31 mouse cellular contexts compared by ENCODE assay signal in genomic region chr16:38445046-38445445, GRCm38 (mm10). TPM values are rescaled to one million over a fixed set of nuclear protein-coding genes. Genes with fewer than 3 reads are reported as not detected.
DNase-seq lines count a peak whose midpoint lies in the region; ATAC-seq and TF ChIP-seq lines count a peak whose summit lies in the region.
"Had no signal": no experiment of that assay in that cellular context is flagged by ENCODE, and none has a peak within 500 bp of the region (broad histone marks: within the 10 kb centered on the region; RNA-seq: fewer than 3 reads in every experiment).

No protein-coding gene starts in this region.

- no peaks in the 10 kb centered on the region for H3K4me1 ChIP-seq in lung, postnatal 0 days (ENCODE audit: insufficient read depth, low read depth, low read length)
- H3K4me1 ChIP-seq in E14TG2a.4 (replicated peaks; ENCODE audit: low read depth, low read length) (peaks cover 90% of the 10 kb centered on the region), ES-E14 (ENCODE audit: control insufficient read depth in 2 of 2, insufficient read depth in 2 of 2, low read length in 2 of 2, poor library complexity in 1 of 2) (peaks cover 6 to 8% of the 10 kb centered on the region in 2 experiments; a peak in 3 of 4 replicates)
- H3K4me1 ChIP-seq: forebrain, embryonic 12.5 days; forebrain, embryonic 15.5 days; heart, embryonic 12.5 days; heart, embryonic 15.5 days had no signal

- no peak overlapping the region for H3K4me3 ChIP-seq in lung, postnatal 0 days (ENCODE audit: low read depth, low read length)
- peak overlapping the region; percentile 80 for H3K4me3 ChIP-seq in E14TG2a.4 (replicated peaks; ENCODE audit: low read length)
- peak overlapping the region in 1 of 2 experiments; percentile 61; a peak in 1 of 4 replicates for H3K4me3 ChIP-seq in ES-E14 (ENCODE audit: insufficient read depth in 1 of 2, low read depth in 1 of 2, low read length in 2 of 2, poor library complexity in 1 of 2, severe bottlenecking in 1 of 2)
- H3K4me3 ChIP-seq: embryonic facial prominence, embryonic 10.5 days; embryonic facial prominence, embryonic 13.5 days; erythroblast, embryonic 14.5 days; forebrain, embryonic 12.5 days; forebrain, embryonic 15.5 days; heart, embryonic 12.5 days; heart, embryonic 15.5 days; hindbrain, embryonic 10.5 days had no signal

- intact Hi-C loops in left cerebral cortex, postnatal 36 days (cut with DNase I) = no loop called here

- no peaks in the 10 kb centered on the region for H3K27me3 ChIP-seq in lung, postnatal 0 days (replicated peaks; ENCODE audit: insufficient read depth, low read length)
- H3K27me3 ChIP-seq in E14TG2a.4 (ENCODE audit: insufficient read depth, low read length) = no peaks in the 10 kb centered on the region
- H3K27me3 ChIP-seq: embryonic facial prominence, embryonic 13.5 days; forebrain, embryonic 12.5 days; forebrain, embryonic 15.5 days; heart, embryonic 12.5 days; heart, embryonic 15.5 days; Patski had no signal

- no peak overlapping the region for H3K4me2 ChIP-seq in lung, postnatal 0 days (replicated peaks; ENCODE audit: low read depth, low read length)
- H3K4me2 ChIP-seq: embryonic facial prominence, embryonic 13.5 days; forebrain, embryonic 12.5 days; forebrain, embryonic 15.5 days; heart, embryonic 12.5 days; heart, embryonic 15.5 days; hindbrain, embryonic 14.5 days had no signal

- H3K27ac ChIP-seq in lung, postnatal 0 days (ENCODE audit: low read length) = no peak overlapping the region
- H3K27ac ChIP-seq in ES-E14 (ENCODE audit: insufficient read depth, low read depth, low read length, poor library complexity, severe bottlenecking) = peak overlapping the region; percentile 97; the same call in 1 of the 2 replicates
- H3K27ac ChIP-seq: embryonic facial prominence, embryonic 10.5 days; embryonic facial prominence, embryonic 13.5 days; forebrain, embryonic 12.5 days; forebrain, embryonic 15.5 days; heart, embryonic 15.5 days; hindbrain, embryonic 10.5 days; hindbrain, embryonic 14.5 days; hindbrain, postnatal 0 days had no signal

- no peaks in the 10 kb centered on the region for H3K9me3 ChIP-seq in lung, postnatal 0 days (ENCODE audit: low read length)
- H3K9me3 ChIP-seq in E14TG2a.4 (ENCODE audit: low read length) (peaks cover 45% of the 10 kb centered on the region), ES-E14 (ENCODE audit: control insufficient read depth, insufficient read depth, low read depth, low read length) (no peaks in the 10 kb centered on the region)
- H3K9me3 ChIP-seq: embryonic facial prominence, embryonic 10.5 days; embryonic facial prominence, embryonic 13.5 days; forebrain, embryonic 12.5 days; forebrain, embryonic 15.5 days; G1E; heart, embryonic 15.5 days had no signal

- H3K9ac ChIP-seq in lung, postnatal 0 days (replicated peaks; ENCODE audit: low read depth) = no peak overlapping the region
- no peak overlapping the region; the same call in 1 of the 2 replicates for H3K9ac ChIP-seq in ES-E14 (ENCODE audit: insufficient read depth, low read depth, low read length, poor library complexity, severe bottlenecking)
- H3K9ac ChIP-seq: embryonic facial prominence, embryonic 13.5 days; forebrain, embryonic 12.5 days; forebrain, embryonic 15.5 days; heart, embryonic 12.5 days; heart, embryonic 15.5 days; hindbrain, embryonic 14.5 days had no signal

- no peak for TF ChIP-seq EP300 in lung, postnatal 0 days (IDR thresholded peaks at IDR 0.05)

- H3K36me3 ChIP-seq in lung, postnatal 0 days (ENCODE audit: insufficient read depth, low read length) = peaks cover 20% of the 10 kb centered on the region; the same call in 1 of the 2 replicates
- peaks cover 75% of the 10 kb centered on the region for H3K36me3 ChIP-seq in E14TG2a.4 (ENCODE audit: insufficient read depth, low read length)
- peaks cover 29% of the 10 kb centered on the region for H3K36me3 ChIP-seq in ES-E14 (ENCODE audit: control insufficient read depth, insufficient read depth, low read length, poor library complexity, severe bottlenecking)

- TF ChIP-seq CTCF in lung, postnatal 0 days (IDR thresholded peaks at IDR 0.05) = no peak
- TF ChIP-seq CTCF in E14TG2a.4 (conservative IDR thresholded peaks at IDR 0.05; ENCODE audit: low read length) = no peak

- 79% methylated on average over 1 of the region's 1 CpGs for WGBS in lung, postnatal 0 days

- no peak for DNase-seq in lung, postnatal 0 days (ENCODE audit: low spot score)
- DNase-seq in lung, adult 18-20 months = no peak
- peak; percentile 58 for DNase-seq in ES-E14 (ENCODE audit: low read depth, low spot score)
- no peak for DNase-seq in left cerebral cortex, postnatal 36 days (ENCODE audit: low spot score in 2 of 2)
- DNase-seq in neural tube, embryonic 10.5 days (ENCODE audit: extremely low spot score, low spot score) = no peak
- DNase-seq: adrenal gland, adult 8-10 months; adrenal gland, postnatal 25 days; cerebellum, adult 11-12 months; cerebellum, adult 8-10 months; cerebellum, postnatal 10 days; cerebellum, postnatal 36 days; embryo, embryonic 11 days; gastrocnemius, postnatal 25 days; heart, adult 18-20 months; heart, postnatal 10 days; heart, postnatal 36 days had no signal

- peak; percentile 43; the same call in 1 of the 2 replicates for ATAC-seq in lung, postnatal 0 days
- ATAC-seq: activated CD4-positive, CD25-positive, alpha-beta regulatory T cell, adult 4 months; forebrain, embryonic 15.5 days; hindbrain, postnatal 0 days; inflammation-experienced regulatory T-cells, adult 6 months; Patski had no signal

- in situ Hi-C loops in ES-E14 (cut with MboI; ENCODE audit: low sequenced_read_pairs in 2 of 2, unreplicated experiment in 2 of 2) = no loop called here

TF ChIP-seq in ES-E14, 5 proteins besides CTCF, POLR2A, EP300 and RAD21:
- no peak for TF ChIP-seq ZC3H11A (IDR thresholded peaks at IDR 0.05; ENCODE audit: borderline replicate concordance, low read depth, low read length)
- TF ChIP-seq HCFC1 (IDR thresholded peaks at IDR 0.05; ENCODE audit: borderline replicate concordance, insufficient read depth, low read length) = no peak
- no peak for TF ChIP-seq ZNF384 (IDR thresholded peaks at IDR 0.05; ENCODE audit: low read depth, low read length)
- no peak for TF ChIP-seq MAFK (IDR thresholded peaks at IDR 0.05; ENCODE audit: insufficient read depth, low read depth, low read length)
- no peak for TF ChIP-seq CHD2 (IDR thresholded peaks at IDR 0.05; ENCODE audit: low read depth, low read length)

RNA-seq across cellular contexts. Expression of gene Adprh, which starts 7.5 kb away (rescaled TPM):
- polyA plus RNA-seq in lung, postnatal 0 days (2015; fragmentation: Nextera tagmentation; extraction: Ambion mirVana) = 54.9 and 59.9 TPM in 2 replicates
- total RNA-seq in ES-E14 (2012; rRNA removed) = 70.2 and 121 TPM in 2 replicates
- total RNA-seq in left cerebral cortex, postnatal 36 days (2021) = 10 to 100 TPM; 55.7 to 63.6 TPM

RNA-seq across cellular contexts. Expression of gene Cd80, which starts 10.3 kb away (rescaled TPM):
- polyA plus RNA-seq in lung, postnatal 0 days (2015; fragmentation: Nextera tagmentation; extraction: Ambion mirVana) = 0.14 and 0.25 TPM in 2 replicates
- 11.1 and 15.2 TPM in 2 replicates for total RNA-seq in ES-E14 (2012; rRNA removed)
- total RNA-seq in left cerebral cortex, postnatal 36 days (2021) = under 1 TPM; 0.30 to 0.93 TPM
- polyA plus RNA-seq: erythroblast, embryonic 14.5 days had no signal

RNA-seq across cellular contexts. Expression of gene Pla1a, which starts 12.1 kb away (rescaled TPM):
- 1.2 and 1.6 TPM in 2 replicates for polyA plus RNA-seq in lung, postnatal 0 days (2015; fragmentation: Nextera tagmentation; extraction: Ambion mirVana)
- total RNA-seq in ES-E14 (2012; rRNA removed) = 4.9 and 6.0 TPM in 2 replicates
- 1 to 10 TPM in 1 of 2 experiments, under 1 TPM in 1; 0.67 to 1.3 TPM for total RNA-seq in left cerebral cortex, postnatal 36 days (2021)
- polyA plus RNA-seq: activated CD4-positive, CD25-positive, alpha-beta regulatory T cell, adult 4 months; embryonic facial prominence, embryonic 10.5 days; erythroblast, embryonic 14.5 days; G1E had no signal
